Mouse (Mus musculus) myocyte (in vitro differentiated cells): ENCODE results near the gene Nr1d1.

Experiments used
- CEBPB ChIP-seq: IDR thresholded peaks from 2 replicates; pipeline ENCODE4 v1.6.1; 2011; ENCODE audit warnings: mild to moderate bottlenecking, moderate library complexity; ENCODE audit not compliant: poor library complexity, insufficient read depth, severe bottlenecking
- MAX ChIP-seq: IDR thresholded peaks from one replicate; pipeline ENCODE4 v1.6.1; 2011; ENCODE audit warnings: low read depth, mild to moderate bottlenecking, control low read depth
- MYOD1 ChIP-seq, 3 experiments: IDR thresholded peaks; one replicate each; pipeline ENCODE4 v1.6.1; 2011; ENCODE audit warnings: control low read depth in 2 of 3, low read depth in 2 of 3, mild to moderate bottlenecking in 2 of 3, moderate library complexity in 1 of 3; ENCODE audit not compliant: insufficient read length in 2 of 3, control insufficient read depth in 1 of 3
- POLR2A ChIP-seq: IDR thresholded peaks from one replicate; pipeline ENCODE4 v1.6.1; 2011; ENCODE audit warnings: low read depth, mild to moderate bottlenecking, control low read depth, moderate library complexity; ENCODE audit not compliant: insufficient read length
- POLR2AphosphoS2 ChIP-seq: IDR thresholded peaks from one replicate; pipeline ENCODE4 v1.6.1; 2011; ENCODE audit warnings: low read depth, control low read depth; ENCODE audit not compliant: insufficient read length
- TCF12 ChIP-seq: IDR thresholded peaks from one replicate; pipeline ENCODE4 v1.6.1; 2011; ENCODE audit warnings: mild to moderate bottlenecking, control low read depth; ENCODE audit not compliant: poor library complexity, insufficient read depth, severe bottlenecking
- TCF3 ChIP-seq: IDR thresholded peaks from one replicate; pipeline ENCODE4 v1.6.1; 2011; ENCODE audit warnings: low read depth, control low read depth; ENCODE audit not compliant: insufficient read length
- USF1 ChIP-seq: IDR thresholded peaks from one replicate; pipeline ENCODE4 v1.6.1; 2011; ENCODE audit warnings: low read depth, mild to moderate bottlenecking, control low read depth, moderate library complexity

GRCm38 (mm10) chr11:98742397-98743291, 32.5 kb downstream of the Nr1d1 start:
- TF ChIP-seq POLR2A (no peak), CEBPB (no peak), MAX (no peak), POLR2AphosphoS2 (no peak), USF1 (no peak), TCF3 (no peak), TCF12 (no peak), MYOD1 (IDR thresholded peaks at IDR 0.05; ENCODE audit: control insufficient read depth in 1 of 3, insufficient read length in 2 of 3, low read depth in 2 of 3) (no peak)
